13 mouse cellular contexts compared by ENCODE assay signal in the genomic region with DNA sequence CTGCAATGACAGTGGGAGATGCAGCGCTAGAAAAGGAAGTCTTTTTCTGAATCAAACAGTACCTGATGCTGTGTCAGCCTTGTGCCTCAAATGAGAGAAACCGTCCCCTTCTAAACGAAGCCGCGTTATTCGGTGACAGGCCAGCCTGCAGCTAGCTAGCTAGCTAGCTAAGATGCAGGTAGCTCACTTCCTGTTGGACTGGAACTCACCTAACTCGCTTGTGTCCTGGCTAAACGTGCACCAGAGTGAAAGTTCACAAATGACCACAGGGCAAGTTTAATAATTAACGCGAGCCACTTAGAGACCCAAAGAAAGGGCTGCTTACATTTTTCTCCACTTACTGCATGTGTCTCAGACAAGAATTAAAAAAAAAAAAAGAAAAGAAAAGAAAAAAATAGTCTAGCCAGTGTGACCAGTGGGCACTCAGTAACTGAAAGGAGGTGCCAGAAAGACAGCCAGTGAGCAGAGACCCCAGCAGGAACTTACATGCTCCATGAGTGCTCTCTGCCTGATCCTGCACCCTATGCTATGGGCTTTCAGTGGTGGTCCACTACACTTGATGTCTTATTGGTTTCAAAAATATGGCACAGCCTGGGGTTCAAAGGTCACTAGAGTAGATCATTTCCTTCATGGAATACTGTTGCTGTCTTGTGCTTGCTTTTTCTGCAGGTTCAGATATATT. TPM values are rescaled to one million over a fixed set of nuclear protein-coding genes. Genes with fewer than 3 reads are reported as not detected.
DNase-seq lines count a peak whose midpoint lies in the region; ATAC-seq and TF ChIP-seq lines count a peak whose summit lies in the region.
"Had no signal": no experiment of that assay in that cellular context is flagged by ENCODE, and none has a peak within 500 bp of the region (broad histone marks: within the 10 kb centered on the region; RNA-seq: fewer than 3 reads in every experiment).

A gene (minus strand): TSS at position 216 of the 682 bp plus-strand sequence.

- peak; percentile 11 for DNase-seq in urinary bladder, postnatal 25 days (ENCODE audit: low spot score)
- no peak for DNase-seq in urinary bladder, postnatal 4 days (ENCODE audit: low spot score in 2 of 2)
- DNase-seq in large intestine, adult 2 months (ENCODE audit: low read depth, low spot score) = peak; percentile 47
- DNase-seq in stomach, postnatal 0 days (ENCODE audit: low spot score) = peak; percentile 53
- no peak for DNase-seq in thymus, postnatal 10 days (ENCODE audit: low spot score in 2 of 2)
- no peak for DNase-seq in cerebellum, postnatal 36 days
- DNase-seq in heart, postnatal 36 days = no peak

- H3K36me3 ChIP-seq in lung, embryonic 15.5 days = no peaks in the 10 kb centered on the region
- no peaks in the 10 kb centered on the region for H3K36me3 ChIP-seq in stomach, postnatal 0 days (ENCODE audit: control insufficient read depth, insufficient read depth, low read length)
- H3K36me3 ChIP-seq: G1E; heart, embryonic 13.5 days; hindbrain, embryonic 15.5 days had no signal

- no peaks in the 10 kb centered on the region for H3K9me3 ChIP-seq in lung, embryonic 15.5 days
- no peaks in the 10 kb centered on the region for H3K9me3 ChIP-seq in stomach, postnatal 0 days (ENCODE audit: control insufficient read depth, low read length)
- H3K9me3 ChIP-seq: G1E; heart, embryonic 13.5 days; hindbrain, embryonic 15.5 days had no signal

- H3K27me3 ChIP-seq in lung, embryonic 15.5 days = no peaks in the 10 kb centered on the region
- H3K27me3 ChIP-seq in stomach, postnatal 0 days (ENCODE audit: control insufficient read depth, insufficient read depth, low read length) = no peaks in the 10 kb centered on the region
- H3K27me3 ChIP-seq: heart, embryonic 13.5 days; hindbrain, embryonic 15.5 days had no signal

- peak within 1 kb of the TSS; percentile 58 for H3K27ac ChIP-seq in lung, embryonic 15.5 days
- peak within 1 kb of the TSS; percentile 56; the same call in 1 of the 2 replicates for H3K27ac ChIP-seq in stomach, postnatal 0 days (replicated peaks)
- H3K27ac ChIP-seq: heart, embryonic 13.5 days; hindbrain, embryonic 15.5 days had no signal

- peak within 1 kb of the TSS; percentile 5; the same call in 1 of the 2 replicates for H3K4me3 ChIP-seq in lung, embryonic 15.5 days
- peak within 1 kb of the TSS; percentile 10; the same call in 1 of the 2 replicates for H3K4me3 ChIP-seq in stomach, postnatal 0 days (ENCODE audit: low read depth, low read length)
- H3K4me3 ChIP-seq: heart, embryonic 13.5 days; hindbrain, embryonic 15.5 days had no signal

- H3K4me2 ChIP-seq in lung, embryonic 15.5 days = peak within 1 kb of the TSS; percentile 39
- peak within 1 kb of the TSS; percentile 42 for H3K4me2 ChIP-seq in stomach, postnatal 0 days (replicated peaks; ENCODE audit: low read depth)
- H3K4me2 ChIP-seq: heart, embryonic 13.5 days; hindbrain, embryonic 15.5 days had no signal

- H3K9ac ChIP-seq in lung, embryonic 15.5 days = no peak within 1 kb of the TSS
- no peak within 1 kb of the TSS for H3K9ac ChIP-seq in stomach, postnatal 0 days (ENCODE audit: low read length)
- H3K9ac ChIP-seq: heart, embryonic 13.5 days; hindbrain, embryonic 15.5 days had no signal

- H3K4me1 ChIP-seq in lung, embryonic 15.5 days = 0 out of 2 replicates have a peak, but pooled peaks cover 7% of the 10 kb centered on the region
- H3K4me1 ChIP-seq in stomach, postnatal 0 days (replicated peaks; ENCODE audit: control insufficient read depth, insufficient read depth) = no peaks in the 10 kb centered on the region
- H3K4me1 ChIP-seq: heart, embryonic 13.5 days; hindbrain, embryonic 15.5 days had no signal

- ATAC-seq in lung, embryonic 15.5 days (ENCODE audit: borderline replicate concordance, extremely low read depth, low FRiP score, low TSS enrichment) = no peak
- peak; percentile 85 for ATAC-seq in stomach, postnatal 0 days (ENCODE audit: low FRiP score, low TSS enrichment)
- ATAC-seq: activated CD4-positive, CD25-positive, alpha-beta regulatory T cell, adult 4 months had no signal

- no peak for TF ChIP-seq CTCF in stomach, postnatal 0 days (IDR thresholded peaks at IDR 0.05; ENCODE audit: low read depth)

- intact Hi-C loops in heart, postnatal 36 days (cut with DNase I) = loop anchor here (10.0 kb wide), 1 partner anchor 117 kb away; a partner anchor contains a TSS

- TF ChIP-seq EP300 in stomach, postnatal 0 days (optimal IDR thresholded peaks at IDR 0.05) = no peak

- WGBS in large intestine, adult 2 months = 28% methylated on average over 10 of the region's 10 CpGs
- WGBS in lung, embryonic 15.5 days = 51% methylated on average over 10 of the region's 10 CpGs
- WGBS in stomach, postnatal 0 days = 55% methylated on average over 10 of the region's 10 CpGs

RNA-seq across cellular contexts. Expression of the gene that starts here (rescaled TPM):
- 0.33 and 0.62 TPM in 2 replicates for polyA plus RNA-seq in large intestine, adult 2 months (2012; rRNA removed)
- polyA plus RNA-seq in lung, embryonic 15.5 days (2015; fragmentation: Nextera tagmentation; extraction: Ambion mirVana) = 0.57 TPM in 2 replicates
- polyA plus RNA-seq in stomach, postnatal 0 days (2015; fragmentation: Nextera tagmentation; extraction: Ambion mirVana) = 0.39 and 0.57 TPM in 2 replicates
- total RNA-seq in heart, postnatal 36 days (2021) = not detected
- total RNA-seq: monocyte, adult 5-6 weeks had no signal
- polyA plus RNA-seq: G1E; heart, embryonic 13.5 days had no signal

Comparison
In these comparisons a context has a peak if more than half of its experiments do, and no peak if none do; other contexts are left out.
1. Peak in DNase-seq in large intestine, adult 2 months; RNA of the gene not detected or under 1 TPM.
2. Peak in DNase-seq, ATAC-seq, H3K4me3 ChIP-seq, H3K27ac ChIP-seq and H3K4me2 ChIP-seq in stomach, postnatal 0 days; RNA of the gene not detected or under 1 TPM.